Mouse (Mus musculus): ENCODE data around the gene Mthfd1l. TPM values are rescaled to one million over a fixed set of nuclear protein-coding genes. Genes with fewer than 3 reads are reported as not detected.

Gene Mthfd1l
- polyA plus RNA-seq (2012; rRNA removed): 18.3 and 21.2 TPM in 2 replicates

DNA sequence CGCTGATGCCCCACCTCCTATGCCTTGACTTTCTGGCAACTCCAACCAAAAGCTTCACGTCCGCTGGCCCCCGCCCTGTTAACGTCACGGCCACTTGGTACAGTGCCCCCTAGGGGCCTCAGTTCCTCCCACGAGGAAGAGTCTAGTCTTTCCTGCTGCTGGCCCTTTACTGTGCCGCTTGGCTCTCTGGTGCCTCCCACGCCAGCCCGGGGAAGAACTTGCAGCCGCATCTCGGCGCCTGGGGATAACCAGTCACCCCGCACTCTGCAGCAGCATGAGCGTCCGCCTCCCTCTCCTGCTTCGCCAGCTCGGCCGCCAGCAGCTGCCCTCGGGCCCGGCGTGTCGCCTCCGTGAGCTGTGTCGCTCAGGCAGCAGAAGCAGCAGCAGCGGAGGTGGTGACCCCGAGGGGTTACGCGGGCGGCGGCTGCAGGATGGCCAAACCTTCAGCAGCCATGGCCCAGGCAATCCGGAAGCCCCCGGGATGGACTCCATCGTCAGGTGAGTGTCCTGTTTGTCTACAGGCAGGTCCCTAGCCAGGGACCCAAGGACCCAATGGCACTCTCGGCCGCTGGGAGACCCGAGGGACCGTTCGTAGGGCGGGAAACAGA lies at the start of gene Mthfd1l:
Mthfd1l (plus strand) TSS at position 138 of the 608 bp plus-strand sequence.

Other genes with a start within 250 kb of the Mthfd1l start
- 1.1 TPM in 2 replicates for gene Plekhg1, start 232.8 kb upstream of the Mthfd1l start, polyA plus RNA-seq (2012; rRNA removed)